Mouse (Mus musculus) erythroblast, embryonic 14.5 days (primary cell): ENCODE measurements around the gene Whrn. TPM values are rescaled to one million over a fixed set of nuclear protein-coding genes. Genes with fewer than 3 reads are reported as not detected.

ENCODE experiments used
- H3K27me3 ChIP-seq: 2 replicates; pipeline ENCODE4 v1.6.1; 2012; ENCODE audit warnings: inconsistent platforms; ENCODE audit not compliant: control insufficient read depth
- H3K36me3 ChIP-seq: 2 replicates; pipeline ENCODE4 v1.6.1; 2012; ENCODE audit warnings: mild to moderate bottlenecking, inconsistent platforms; ENCODE audit not compliant: control insufficient read depth
- H3K4me1 ChIP-seq: 2 replicates; pipeline ENCODE4 v1.6.1; 2012; ENCODE audit warnings: inconsistent platforms; ENCODE audit not compliant: control insufficient read depth
- H3K4me3 ChIP-seq: replicated peaks from 2 replicates; pipeline ENCODE3; 2012; ENCODE audit warnings: moderate library complexity, mild to moderate bottlenecking, inconsistent platforms
- H3K9me3 ChIP-seq: 2 replicates; pipeline ENCODE4 v1.6.1; 2012; ENCODE audit warnings: low read length, inconsistent platforms, mixed read lengths; ENCODE audit not compliant: control insufficient read depth
- GATA1 ChIP-seq: IDR thresholded peaks from 2 replicates; pipeline ENCODE4 v1.6.1; 2012; ENCODE audit warnings: low read length, inconsistent platforms, mixed read lengths
- TAL1 ChIP-seq: IDR thresholded peaks from 3 replicates; pipeline ENCODE4 v1.6.1; 2012; ENCODE audit warnings: low read length, inconsistent platforms, mixed read lengths
- polyA plus RNA-seq: library from polyadenylated mRNA; stranded (reverse); fragments of >175 nt; gene quantifications from 2 replicates; pipeline ENCODE4 v1.2.3, GENCODE M21; 2012

Gene Whrn
- polyA plus RNA-seq, 1 experiment, result 0.04 TPM

DNA sequence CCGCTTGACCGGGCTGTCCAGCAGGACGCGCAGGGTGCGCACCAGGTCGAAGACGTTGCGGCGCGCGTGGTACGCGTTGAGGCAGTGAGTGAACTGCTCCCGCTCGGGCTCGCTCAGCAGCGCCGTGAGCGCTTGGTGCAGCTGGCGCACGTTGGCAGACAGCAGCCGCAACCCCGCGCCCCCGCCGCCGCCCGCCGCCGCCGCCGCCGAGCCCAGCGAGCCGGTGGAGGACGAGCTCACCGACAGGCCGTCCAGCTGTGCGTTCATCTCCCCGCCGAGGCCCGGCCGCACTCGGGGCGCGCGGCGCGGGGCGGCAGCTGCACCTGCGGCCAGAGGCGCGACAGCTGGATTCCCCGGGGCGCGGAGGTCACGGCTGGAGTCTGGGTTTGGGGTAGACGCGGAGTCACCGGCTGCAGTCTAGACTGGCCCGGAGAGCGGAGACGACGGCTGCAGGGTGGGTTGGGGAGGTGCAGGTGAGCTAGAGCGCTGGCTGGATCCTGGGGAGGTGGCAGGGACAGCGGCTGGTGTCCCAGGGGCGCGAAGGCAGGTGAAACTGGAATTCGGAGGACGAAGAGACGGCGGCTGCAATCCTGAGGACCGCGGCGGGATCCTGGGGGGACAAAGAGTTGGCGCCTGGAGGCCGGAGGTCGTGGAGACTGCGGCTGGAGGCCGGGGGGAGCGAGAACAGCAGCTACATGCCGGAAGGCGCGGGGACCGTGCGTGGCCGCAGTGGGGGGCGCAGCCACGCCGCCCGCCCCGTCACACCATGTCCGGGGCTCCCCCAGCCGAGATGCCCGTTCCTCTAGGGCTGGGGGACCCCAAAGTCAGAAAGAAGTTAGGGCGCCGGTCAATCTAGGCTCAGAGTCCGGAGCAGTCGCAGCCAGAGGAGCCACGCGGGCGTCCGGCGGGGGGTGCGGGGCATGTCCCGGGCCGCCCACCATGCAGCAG, 550 bp downstream of the Whrn start:
- no peak for TF ChIP-seq GATA1
- TF ChIP-seq TAL1, result no peak
- H3K36me3 ChIP-seq, result no peaks in the 10 kb centered on the region
- peak overlapping the region; percentile 44 for H3K4me3 ChIP-seq
- peaks cover 2% of the 10 kb centered on the region; the same call in 1 of the 2 replicates for H3K9me3 ChIP-seq
- H3K4me1 ChIP-seq, result peaks cover 5% of the 10 kb centered on the region; the same call in 1 of the 2 replicates
- H3K27me3 ChIP-seq, result peaks cover 56% of the 10 kb centered on the region

DNA sequence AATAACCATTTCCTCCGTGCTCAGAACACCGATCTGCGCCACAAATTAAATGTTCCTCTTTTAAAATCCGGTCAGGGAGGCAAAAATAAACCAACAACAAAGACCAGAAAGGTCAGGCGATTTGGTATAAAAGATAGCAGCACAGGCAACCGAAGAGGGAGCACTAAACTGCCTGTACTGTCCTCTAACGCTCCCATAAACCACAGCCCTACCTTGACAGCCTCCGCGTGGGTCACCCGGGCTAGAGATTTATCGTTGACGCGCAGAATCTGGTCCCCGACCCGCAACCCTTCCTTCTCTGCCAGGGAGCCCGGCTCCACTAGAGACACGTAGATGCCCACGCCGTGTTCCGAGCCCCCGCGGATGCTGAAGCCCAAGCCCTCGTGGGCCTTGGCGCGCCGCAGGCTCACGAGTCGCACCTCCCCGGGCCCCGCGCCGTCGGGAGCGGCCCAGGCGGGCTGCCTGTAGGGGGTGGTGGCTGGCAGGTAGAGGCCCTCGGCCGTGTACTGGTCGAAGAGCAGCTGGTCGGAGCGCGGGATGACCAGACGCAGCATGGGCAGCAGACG, 1.3 kb downstream of the Whrn start:
- Histone ChIP-seq H3K4me1 (peaks cover 5% of the 10 kb centered on the region; the same call in 1 of the 2 replicates), H3K27me3 (peaks cover 53% of the 10 kb centered on the region), H3K9me3 (peaks cover 2% of the 10 kb centered on the region; the same call in 1 of the 2 replicates), H3K36me3 (no peaks in the 10 kb centered on the region), H3K4me3 (no peak overlapping the region)
- TF ChIP-seq TAL1 (no peak), GATA1 (no peak)

DNA sequence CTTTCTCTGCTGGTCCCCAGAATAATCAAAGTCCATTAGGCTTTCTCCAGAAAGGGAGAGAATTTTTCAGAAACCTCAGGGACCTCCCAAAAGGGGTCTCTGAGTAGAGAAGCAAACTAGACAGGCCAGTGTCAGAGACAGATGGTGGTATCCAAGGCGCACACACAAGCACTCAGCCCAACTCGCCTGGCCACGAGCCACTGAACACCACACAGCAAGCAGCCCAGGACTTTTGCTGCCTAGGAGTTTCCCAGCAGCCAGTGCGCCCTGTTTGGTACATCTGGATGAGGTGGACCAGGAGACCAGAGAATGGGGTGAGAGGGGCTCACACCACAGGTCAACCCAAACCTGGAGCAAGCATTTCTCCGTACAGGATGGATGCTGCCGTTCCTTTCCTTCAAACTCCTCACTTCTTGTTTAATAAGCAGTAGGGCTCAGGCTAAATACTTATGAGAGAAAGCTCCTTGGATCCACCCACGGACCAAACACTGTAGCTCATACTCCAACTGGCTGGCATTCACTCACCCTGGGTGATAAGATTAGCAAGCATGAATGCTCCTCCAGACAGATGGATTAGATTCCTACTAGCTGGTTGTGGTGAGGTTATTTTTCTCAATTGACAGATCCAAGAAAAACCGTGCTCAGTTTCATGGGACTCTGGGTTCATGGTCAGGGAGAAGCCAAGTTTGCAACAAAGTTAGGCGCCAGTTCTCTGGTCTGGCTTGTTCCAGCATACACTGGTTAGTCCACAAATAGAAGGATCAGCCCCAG, 2.3 kb downstream of the Whrn start:
- peaks cover 53% of the 10 kb centered on the region for H3K27me3 ChIP-seq
- H3K4me3 ChIP-seq, result no peak overlapping the region
- no peaks in the 10 kb centered on the region for H3K36me3 ChIP-seq
- H3K9me3 ChIP-seq, result peaks cover 2% of the 10 kb centered on the region; the same call in 1 of the 2 replicates
- TF ChIP-seq GATA1, result no peak
- no peak for TF ChIP-seq TAL1
- peaks cover 5% of the 10 kb centered on the region; the same call in 1 of the 2 replicates for H3K4me1 ChIP-seq

GRCm38 (mm10) chr4:63491521-63491920, 4.3 kb downstream of the Whrn start:
- H3K36me3 ChIP-seq, result no peaks in the 10 kb centered on the region
- no peak overlapping the region for H3K4me3 ChIP-seq
- H3K27me3 ChIP-seq, result peaks cover 40% of the 10 kb centered on the region
- H3K9me3 ChIP-seq, result peaks cover 2% of the 10 kb centered on the region; the same call in 1 of the 2 replicates
- peaks cover 5% of the 10 kb centered on the region; the same call in 1 of the 2 replicates for H3K4me1 ChIP-seq
- TF ChIP-seq TAL1 (no peak), GATA1 (no peak)

DNA sequence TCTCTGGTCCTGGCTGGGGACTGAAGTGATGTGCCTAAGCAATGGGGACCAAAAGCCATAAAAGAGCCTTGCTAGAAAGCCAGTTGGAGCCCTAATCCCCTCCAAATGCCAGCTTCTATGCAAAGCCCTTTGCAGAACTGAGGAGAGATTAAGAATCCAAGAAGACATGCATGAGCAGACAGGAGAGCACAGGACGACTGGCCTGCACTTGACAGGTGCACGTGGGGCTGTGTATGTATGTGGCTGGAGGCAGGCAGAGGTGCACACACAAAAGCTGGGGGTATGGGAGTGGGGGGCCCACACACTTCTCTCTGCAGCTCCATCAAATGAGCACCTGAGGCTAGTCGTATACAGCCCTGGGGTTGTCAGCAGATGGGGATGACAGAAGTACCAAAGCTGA, 5.6 kb downstream of the Whrn start:
- H3K9me3 ChIP-seq, result peaks cover 2% of the 10 kb centered on the region; the same call in 1 of the 2 replicates
- no peak for TF ChIP-seq GATA1
- peaks cover 27% of the 10 kb centered on the region for H3K27me3 ChIP-seq
- H3K4me3 ChIP-seq, result no peak overlapping the region
- H3K4me1 ChIP-seq, result no peaks in the 10 kb centered on the region
- H3K36me3 ChIP-seq, result no peaks in the 10 kb centered on the region

- H3K4me1 ChIP-seq, result no peaks in the 10 kb centered on the region
- H3K27me3 ChIP-seq, result peaks cover 22% of the 10 kb centered on the region
- H3K9me3 ChIP-seq, result no peaks in the 10 kb centered on the region; the same call in 1 of the 2 replicates
- TF ChIP-seq TAL1 (no peak), GATA1 (no peak)
- H3K36me3 ChIP-seq, result no peaks in the 10 kb centered on the region
- H3K4me3 ChIP-seq, result no peak overlapping the region
Observed at GRCm38 (mm10) chr4:63489676-63490075, 6.1 kb downstream of the Whrn start.

DNA sequence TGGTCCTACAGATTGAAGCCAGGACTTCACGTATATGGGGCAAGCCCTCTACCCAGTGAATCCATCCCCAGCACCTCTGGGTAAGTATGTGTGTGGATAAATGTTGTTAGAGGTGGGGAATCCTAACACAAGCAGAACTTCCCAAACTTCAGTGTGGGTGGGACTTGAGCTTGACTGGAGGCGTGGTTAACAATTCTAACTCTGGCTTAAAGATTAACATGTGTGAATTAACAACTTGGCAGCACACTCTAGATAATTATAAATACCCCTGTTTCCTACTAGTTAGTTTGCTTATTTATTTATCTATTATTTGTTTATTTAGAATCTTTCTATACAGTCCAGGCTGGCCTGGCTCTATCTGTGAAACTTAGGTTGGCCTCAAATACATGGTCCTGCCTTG, 7.9 kb downstream of the Whrn start:
- Histone ChIP-seq H3K9me3 (no peaks in the 10 kb centered on the region), H3K27me3 (peaks cover 6% of the 10 kb centered on the region), H3K4me1 (no peaks in the 10 kb centered on the region), H3K4me3 (no peak overlapping the region), H3K36me3 (no peaks in the 10 kb centered on the region)
- TF ChIP-seq GATA1 (no peak), TAL1 (no peak)

DNA sequence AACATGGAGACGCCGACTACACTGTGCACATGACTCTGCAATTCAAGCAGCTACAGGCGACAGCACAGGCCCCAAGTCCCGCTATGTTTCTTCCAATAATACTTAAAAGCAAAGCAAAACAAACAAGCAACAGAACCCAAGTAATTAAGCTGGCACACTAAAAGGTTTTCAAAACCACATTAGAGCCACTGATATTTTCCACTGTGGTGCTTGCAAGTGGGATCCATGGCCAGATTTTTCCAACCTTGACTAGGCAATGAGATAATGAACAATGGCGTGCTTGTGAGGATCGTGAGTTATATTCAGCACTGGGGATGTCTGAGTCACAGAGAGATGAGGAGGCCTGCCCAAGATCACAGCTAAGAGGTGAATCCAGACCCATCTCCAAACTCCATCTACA, 8.5 kb downstream of the Whrn start:
- H3K4me3 ChIP-seq, result no peak overlapping the region
- H3K9me3 ChIP-seq, result no peaks in the 10 kb centered on the region
- TF ChIP-seq TAL1 (no peak), GATA1 (no peak)
- no peaks in the 10 kb centered on the region for H3K36me3 ChIP-seq
- no peaks in the 10 kb centered on the region for H3K27me3 ChIP-seq
- H3K4me1 ChIP-seq, result no peaks in the 10 kb centered on the region
